Mouse (Mus musculus) urinary bladder, postnatal 14 days (tissue): ENCODE data around the gene Prr15l.

Source experiments
- DNase-seq: peaks from one replicate; pipeline ENCODE4 v3.0.0; 2021; ENCODE audit warnings: low spot score

Prr15l gene

DNA sequence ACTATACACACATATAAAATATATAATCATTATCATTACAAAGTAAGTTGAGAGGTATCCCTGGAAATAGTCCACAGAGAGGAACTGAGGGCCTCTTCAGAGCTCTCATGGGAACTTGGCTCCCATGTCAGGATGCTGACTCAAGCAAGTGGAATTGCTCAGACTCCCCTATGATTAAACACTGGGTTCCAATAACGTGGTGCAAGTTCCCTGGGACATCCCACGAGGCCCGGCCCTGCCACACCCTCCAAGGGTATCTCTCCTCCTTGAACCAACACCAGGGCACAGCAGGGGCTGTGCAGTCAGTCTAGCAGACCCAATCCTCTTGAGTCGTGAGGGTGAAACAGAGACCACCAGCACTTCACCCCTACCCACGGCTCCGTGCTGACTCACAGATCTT is 8.9 kb upstream of the Prr15l start:
- DNase-seq, result peak; percentile 54

DNA sequence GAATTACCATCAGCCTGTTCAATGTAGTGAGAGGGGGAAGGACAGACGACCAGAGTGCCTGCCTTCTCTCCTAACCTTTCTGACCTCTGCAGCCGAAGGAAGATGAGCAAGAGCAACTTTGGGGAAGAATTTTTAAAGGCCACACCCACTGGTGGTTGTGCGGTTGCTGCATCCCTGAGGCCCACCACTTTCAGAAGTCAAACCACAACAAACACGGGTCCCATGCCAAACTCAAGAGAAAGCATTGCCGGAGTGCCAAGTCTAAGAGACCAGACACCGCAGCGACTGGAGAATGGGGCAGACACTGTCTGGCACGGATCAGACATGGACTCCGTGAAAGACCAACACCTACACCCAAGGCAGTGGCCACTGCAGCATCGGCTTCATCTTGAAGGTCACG is 3.0 kb upstream of the Prr15l start:
- no peak for DNase-seq

DNA sequence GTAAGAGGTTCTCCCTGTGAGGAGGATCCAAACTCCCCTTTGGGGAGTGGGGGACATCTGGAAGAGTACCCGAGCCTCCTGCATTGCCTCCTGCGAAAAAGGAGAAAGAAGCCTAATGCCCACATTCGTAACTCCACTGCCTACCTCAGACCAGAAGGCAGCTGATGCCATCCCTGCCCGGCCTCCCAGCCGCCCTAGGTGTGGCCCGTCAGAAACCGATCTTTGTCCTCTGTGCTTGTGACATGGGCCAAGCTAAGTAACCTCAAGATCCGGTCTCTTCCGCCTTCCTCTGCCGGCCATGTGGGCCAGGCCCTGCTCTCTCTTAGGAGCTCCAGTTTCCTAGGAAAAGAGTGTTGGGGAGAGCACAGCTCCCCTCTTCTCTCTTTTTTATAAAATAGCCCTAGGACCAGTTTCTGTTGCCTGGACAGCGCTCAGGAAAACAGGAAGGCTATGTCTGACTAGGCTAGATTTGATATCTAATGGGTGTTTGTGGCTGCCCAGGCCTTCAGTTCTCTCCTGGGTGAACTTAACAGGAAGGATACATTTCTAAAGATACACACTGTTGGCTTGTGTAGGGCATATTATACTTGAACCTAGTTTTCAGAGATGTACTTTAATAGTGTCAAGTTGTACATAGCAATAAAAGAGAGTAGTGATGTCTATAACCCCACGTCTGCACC is 2.3 kb upstream of the Prr15l start:
- no peak for DNase-seq

DNA sequence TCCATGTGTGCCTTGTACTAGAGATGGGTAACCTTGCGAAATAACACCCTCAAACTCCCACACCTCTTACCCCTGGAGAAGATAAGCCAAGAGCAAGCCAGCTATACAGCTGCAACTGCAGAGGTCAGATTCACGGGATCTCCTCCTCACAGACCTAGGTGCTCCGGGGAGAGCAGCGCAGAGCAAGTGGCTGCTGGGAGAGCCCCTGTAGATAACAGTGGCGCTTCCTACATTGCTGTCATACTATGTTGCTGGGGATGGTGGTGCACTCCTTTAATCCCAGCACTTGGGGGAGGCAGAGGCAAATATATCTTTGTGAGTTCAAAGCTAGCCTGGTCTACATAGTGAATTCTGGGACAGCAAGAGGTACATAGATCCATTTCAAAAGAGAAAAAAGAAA is 1.3 kb upstream of the Prr15l start:
- DNase-seq, result no peak

DNA sequence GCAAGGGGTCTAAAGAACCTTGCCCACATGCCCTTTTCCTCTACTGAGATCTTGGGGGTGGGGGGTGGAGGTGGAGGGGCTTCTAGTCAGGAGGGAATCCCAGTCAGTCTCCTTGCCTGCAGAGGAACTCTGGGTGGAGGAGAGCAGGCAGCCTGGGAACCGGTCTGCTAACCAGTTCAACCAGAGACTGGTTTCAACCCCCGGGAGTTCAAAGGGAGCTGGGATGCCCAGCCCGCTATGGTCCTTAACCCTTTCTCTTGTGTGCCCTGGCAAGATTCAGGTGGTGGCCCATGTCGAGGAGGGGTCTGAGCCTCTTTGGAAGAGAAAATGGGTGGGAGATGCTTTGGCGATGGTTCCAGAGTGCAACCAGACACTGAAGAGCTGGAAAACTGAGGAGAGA is 787 bp downstream of the Prr15l start:
- peak; percentile 74 for DNase-seq

DNA sequence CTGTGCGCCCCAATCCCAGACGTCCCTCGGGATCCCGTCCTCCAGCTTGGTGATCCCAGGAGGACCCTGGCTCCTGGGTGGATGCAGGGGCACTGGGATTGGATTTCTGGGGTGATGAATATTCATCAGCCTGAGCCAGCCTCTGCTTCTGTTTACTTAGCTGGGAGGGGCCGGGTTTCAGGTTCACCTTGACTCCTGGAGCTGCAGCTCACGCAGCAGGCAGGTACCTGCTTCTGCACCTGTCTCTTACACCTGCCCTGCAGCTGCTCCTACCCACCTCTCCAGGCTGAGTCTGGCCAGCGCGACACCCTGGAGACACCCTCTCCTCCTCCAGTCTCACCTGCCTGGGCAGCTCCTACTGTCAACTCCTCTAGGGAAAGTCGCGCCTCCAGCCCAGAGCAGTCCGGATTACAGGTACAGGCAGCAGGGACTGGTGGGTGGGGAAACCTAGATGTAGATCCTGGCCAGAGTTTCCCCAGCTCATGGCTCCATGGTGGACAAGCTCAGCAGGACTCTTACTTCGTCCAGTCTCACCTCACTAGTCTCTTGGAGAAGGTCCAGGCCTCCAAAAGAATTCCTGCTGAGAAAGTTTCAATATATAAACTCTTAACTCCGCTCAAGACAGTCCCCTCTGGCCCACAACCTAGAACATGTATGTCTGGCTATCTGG is 1.3 kb downstream of the Prr15l start:
- peak; percentile 66 for DNase-seq

DNA sequence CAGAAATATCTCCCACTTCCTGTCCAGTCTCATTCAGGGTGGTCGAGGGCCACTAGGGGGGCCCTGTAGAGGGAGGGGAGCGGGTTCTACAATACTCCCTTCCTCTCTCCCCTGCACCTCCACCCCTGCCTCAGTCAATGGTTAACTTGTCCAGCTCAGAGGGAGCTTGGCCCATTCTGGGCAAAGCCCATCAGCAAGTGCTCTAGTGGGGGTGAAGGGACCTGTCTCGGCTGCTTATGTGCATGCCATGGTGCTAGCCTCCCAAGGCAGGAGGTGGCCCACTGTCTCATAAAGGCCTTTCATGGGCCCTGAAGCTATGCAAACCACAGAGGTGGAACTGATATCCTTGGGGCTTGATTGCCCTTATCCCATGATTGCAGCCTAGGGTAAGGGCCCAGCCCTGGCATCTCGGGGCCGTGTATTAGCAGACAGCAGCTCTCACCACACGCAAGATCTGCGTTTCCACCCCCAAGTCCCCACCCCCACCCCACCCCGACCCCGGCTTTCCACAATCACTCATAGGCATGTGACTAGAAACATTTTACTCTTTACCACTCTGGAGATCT is 1.9 kb downstream of the Prr15l start:
- DNase-seq, result no peak

DNA sequence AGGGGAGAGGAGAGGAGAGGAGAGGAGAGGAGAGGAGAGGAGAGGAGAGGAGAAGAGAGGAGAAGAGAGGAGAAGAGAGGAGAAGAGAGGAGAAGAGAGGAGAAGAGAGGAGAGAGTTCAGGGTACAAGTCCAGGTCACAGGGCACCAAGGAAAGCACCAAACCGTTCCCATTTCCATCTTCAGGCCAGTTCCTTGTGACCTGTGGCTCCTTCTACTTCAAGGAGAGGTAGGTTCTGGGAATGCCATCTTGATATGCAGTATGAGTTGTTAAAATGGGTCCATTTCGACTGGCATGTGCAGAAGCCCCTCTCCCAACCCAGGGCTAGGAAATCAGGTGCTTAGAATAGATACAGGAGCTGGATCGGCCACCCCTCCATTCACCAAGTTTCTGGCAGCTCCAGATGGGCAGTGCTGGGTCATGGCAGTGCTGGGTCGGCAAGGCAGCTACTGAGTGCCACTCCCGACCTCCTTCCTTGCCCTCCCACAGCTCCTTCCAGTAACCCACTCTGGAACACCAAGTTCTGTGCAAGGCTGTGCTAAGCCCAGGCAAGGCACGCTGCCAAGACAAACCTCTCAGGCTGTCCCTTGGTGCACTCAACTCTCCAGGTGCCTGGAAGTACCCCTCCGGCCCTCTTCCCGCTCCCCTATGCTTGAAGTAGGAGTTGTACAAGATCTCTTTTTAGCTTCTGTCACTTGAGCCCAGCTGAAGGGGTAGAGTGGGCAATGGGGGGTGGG is 3.6 kb downstream of the Prr15l start:
- peak; percentile 74 for DNase-seq

DNA sequence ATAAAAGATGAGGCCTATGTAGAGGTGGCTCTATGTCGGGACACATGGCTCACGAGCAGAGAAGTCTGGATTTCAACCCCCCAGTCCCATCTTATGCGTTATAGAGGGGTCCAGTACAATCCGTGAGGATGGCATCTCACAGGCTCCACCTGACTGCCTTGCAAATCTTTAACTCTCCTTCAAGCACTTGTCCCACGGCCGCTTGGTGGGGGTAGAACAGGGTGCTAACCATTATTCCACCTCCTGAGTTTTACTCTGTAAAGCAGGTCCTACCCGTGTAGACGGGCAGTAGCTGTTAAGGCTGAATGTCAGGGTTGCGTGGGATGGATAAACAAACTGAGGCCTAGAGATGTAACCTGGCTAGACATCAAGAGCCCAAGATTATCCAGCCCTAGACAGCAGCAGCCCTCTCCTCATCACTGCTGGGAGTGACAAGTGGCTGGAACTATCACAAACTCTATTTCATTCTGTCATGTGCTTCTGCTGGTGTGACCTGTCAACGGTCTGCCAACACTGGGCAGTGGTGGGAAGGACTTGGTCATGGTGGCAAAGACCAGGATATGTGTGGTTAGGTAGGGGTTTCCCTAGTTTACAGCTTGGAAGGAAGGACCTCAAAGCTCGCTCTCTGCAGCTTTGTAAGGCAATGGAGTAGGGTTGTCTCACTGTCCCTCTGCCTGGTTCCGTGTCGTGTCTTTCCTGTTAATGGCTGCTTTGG is 5.8 kb downstream of the Prr15l start:
- no peak for DNase-seq

DNA sequence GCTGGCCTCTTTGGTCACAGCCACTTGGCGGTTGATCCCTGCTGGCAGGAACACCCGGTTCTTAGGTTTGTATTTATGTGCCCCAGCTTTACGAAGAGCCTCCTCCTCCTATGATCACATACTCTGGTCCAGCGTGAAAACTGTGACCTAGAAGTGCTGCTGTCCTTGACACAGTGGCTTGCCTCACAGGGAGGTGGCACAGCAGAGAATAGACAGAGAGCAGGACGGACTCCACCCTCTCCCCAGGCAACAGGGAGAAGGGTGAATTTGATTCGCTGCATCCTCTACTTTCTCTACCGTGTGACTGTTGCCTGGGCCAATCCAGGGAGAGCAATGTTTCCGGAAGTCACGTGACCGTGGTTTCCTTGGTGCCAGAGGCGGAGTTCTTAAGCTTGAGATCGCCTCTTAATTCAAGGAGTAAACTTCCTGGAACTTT is 7.0 kb downstream of the Prr15l start:
- DNase-seq, result peak; percentile 56

DNA sequence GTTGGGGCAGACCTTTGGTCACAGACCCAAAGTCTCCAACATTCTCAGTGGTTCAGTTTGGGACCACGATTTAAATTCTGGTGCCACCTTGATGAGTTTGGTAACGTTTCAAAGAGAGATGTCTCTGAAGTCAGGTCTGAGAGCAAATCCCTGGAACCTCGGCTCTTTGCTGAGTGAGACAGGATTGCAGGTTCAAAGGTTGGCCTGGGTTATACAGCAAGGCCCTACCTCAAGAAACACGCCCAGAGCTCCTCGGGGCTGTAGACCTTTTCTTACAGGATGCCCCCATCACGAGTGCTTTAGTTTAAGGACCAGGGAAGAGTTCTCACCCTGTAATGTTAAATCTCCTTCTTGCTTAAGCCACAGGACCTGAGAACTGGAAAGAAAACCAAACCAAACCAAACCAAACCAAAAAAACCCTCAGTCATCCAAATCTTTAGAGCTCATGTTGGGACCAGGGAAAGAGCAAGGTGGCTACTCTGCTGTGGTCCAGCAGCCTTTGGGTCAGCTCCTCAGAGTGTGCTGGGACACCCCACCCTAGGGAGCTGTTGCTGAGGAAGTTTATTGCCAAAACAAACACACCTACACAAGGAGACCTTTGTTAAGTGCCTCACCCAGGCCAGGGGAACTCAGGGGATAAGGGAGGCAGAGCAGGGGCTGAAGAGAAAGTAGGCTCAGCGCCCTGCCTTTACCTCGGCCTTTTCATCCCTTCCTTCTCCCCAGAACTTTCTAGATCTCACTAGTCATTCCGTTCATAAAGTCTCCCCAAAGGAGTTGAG is 8.2 kb downstream of the Prr15l start:
- DNase-seq, result no peak

DNA sequence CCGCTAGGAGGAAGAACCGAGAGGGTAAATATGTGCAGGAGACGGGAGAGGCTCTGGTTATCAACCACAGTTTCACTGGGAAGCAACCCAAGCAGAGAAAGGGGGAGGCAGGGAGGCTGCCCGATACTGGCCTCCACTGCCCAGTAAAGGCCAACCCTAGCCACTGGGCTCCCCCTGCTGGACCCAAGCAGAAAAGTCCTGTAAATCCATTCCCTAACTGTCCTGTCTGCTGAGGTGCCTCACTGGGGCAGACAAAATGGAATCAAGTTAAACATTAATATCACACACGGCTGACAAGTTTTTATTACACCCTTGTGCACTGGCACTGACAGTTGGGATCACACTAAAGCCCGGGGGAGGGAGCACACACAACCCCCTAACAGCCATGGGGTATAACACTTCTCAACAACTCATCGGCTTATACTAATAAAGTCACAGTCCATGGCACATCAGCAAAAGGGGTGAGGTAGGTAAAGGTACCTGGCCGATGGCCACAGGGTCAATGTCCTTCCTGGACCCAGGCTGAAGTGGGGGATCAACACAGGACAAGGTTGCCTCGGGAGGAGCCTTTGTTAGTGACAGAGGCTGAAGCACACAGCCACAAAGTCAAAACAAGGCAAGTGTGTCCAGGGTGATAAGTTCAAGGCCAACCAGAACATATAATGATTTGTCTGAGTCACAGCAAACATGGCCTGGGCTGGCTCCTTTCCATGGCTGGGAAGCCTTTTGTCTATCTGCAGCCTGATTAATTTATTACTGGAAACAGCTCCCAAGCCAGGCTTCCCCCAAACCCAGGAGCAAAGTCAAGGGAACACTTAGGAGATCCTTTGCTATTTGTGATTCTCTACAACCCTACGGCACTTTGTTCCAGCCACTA is 9.9 kb downstream of the Prr15l start:
- DNase-seq, result peak; percentile 79

DNA sequence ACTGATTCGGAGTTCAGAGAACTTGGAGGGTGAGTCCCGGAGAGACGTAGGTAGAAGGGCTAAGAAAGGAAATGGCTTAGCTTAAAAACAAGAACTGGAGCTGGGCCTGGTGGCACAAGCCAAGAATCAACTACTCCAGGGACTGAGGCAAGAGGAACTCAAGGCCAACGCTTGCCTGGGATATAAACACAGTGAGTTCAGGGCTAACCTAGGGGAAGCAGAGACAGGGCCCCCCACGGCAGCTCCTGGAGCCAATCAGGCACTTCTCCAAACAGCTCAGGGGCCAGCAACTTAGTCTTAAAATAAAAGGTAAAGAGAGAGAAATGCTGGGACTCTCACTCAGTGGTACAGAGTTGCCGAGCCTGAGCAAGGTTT is 10.5 kb downstream of the Prr15l start:
- DNase-seq, result no peak

DNA sequence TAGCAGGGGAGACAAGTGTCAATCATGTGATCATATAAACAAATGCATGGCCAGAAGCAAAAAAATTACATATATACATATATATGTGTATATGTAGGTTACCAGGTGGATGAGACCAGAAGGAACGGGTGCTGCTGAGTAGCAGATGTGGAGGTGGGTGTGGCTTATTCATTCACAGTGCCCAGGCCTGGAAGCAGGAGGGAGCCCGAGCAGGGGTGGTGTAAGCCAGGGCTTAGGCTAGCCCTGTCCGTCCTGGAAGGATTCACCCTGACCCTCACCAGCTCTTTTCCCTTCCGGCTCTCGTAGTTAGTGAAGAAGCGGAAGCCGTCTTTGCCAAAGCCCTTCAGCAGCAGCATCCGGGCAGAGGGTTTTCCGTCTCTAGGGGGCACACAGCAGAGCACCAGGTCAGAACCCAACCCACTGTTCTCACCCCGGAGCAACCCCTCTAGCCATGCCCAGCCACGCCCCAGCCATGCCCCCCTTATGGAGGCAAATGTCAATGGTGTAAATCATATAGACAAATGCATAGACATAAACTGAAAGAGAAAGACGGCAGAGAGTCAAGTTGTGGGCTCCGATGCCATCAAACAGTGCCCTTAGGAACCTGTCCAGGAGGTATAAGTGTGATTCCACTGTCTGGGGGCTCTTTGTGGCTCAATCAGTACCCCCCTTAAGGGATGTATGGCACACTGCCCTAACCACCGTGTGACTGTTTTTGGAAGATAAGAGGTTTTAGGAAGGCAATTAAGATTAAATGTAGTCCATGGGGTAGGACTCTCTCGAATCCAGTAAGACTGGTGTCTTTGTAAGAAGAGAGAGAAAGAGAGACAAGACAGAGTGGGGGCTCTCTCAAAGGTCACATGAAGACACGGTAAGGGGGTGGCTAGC is 12.9 kb downstream of the Prr15l start:
- DNase-seq, result no peak

DNA sequence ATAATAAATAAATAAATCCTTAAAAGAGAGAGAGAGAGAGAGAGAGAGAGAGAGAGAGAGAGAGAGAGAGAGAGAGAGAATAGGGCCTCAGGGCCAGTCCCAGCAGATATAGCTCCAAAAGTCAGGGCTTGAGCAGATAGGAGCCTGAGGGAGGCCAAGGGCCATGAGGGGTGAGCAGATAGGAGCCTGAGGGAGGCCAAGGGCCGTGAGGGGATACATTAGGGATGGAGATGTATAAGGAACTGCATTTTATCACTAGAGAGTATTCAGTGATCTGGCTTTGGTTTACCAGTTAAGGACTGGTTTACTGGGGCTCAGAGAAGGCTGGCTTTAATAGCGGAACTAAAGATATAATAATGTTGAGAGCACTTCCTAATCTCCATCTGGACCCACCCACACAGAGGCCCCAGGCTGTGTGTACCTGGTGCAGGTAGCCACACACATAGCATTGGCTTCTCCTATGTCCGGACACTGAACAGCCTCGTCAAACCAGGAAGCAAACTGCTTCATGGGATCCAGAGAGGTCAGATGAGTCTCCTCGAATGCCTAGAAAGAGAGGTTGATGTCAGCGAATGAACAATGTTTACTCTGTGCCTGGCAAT is 14.2 kb downstream of the Prr15l start:
- DNase-seq, result no peak

DNA sequence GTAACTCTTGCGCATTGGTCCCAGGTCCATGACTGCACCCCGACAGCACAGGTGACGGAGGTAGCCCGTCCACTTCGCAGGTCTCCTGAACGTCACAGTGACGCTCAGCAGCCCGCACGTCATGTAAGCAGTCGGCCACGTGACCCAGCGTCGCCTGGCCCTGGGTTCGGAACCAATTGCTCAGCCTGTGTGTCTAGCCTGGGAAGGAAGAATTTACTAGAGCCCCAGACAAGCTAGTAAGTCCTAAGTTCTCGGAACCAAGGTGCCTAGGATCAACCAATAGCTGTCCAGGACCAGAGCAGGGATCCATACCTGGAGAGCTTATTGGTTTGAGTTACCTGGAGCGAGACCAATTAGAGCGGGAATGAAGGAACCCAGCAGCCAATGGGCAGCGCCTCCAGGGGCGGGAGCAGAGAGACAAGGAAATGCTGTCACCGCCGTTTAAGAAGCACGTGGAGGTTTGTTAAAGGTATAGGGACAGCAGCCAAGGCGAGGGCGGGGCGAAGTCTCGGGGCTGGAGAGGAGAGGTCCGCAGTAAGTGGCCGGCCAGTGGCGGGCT is 15.9 kb downstream of the Prr15l start, which contains the start of gene Pnpo:
Pnpo (minus strand) TSS at position 241 of the 559 bp plus-strand sequence.
- DNase-seq, result peak; percentile 91

DNA sequence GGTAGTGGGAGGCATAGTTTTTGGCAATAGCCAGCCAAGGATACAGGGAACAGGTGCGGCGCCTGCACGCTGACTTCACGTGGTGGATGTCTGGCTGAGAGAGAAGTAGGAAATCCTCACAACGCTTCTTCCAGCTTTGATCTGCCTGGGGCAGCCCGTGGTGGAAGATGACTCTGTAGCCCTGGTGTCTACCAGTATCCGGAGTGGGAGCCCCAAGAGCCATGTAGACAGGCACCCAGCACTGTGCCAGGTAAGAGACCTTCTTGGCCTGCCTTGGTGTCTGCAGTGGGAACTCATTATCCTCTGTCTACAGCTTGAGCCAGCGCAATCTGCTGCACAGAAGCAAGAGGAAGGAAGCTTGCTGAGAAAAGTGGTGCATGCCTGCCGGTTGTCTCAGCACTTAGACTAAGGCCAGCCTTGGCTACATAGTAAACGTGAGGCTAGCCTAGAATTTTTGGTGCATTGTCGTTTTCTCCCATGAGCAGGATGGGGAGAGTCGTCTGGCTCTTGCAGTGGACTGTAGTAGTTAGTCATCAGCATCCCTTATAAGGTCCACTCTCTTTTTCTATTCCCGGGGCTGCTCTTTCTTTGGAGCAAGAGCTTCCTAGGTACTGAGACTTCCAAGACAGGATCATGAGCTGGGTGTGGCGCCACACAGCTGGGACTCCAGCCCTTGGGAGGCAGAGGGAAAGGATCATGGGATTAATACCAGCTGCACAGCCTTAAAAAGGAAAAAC is 17.1 kb downstream of the Prr15l start:
- DNase-seq, result no peak

DNA sequence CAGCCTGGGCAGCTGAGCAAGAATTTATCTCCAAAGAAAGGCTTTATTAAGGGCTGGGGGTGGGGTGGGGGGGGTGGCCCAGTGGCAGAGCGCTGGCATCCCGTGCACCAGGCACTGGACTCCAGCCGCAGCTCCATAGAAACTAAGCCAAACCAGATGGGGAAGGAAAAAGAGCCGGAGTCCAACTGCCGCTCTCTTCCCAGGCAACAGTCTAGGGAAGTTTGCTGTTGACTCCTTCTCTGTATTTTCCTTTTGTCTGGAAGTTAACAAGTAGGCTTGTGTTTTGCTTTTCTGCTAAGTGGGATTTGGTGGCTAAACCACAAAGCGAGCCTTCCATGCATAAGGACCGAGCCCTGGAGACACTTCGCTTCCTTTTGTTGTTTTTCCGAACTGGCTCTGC is 18.6 kb downstream of the Prr15l start:
- no peak for DNase-seq
